Mouse (Mus musculus) hindbrain, embryonic 10.5 days (tissue): ENCODE measurements around the gene Phf21a. TPM values are rescaled to one million over a fixed set of nuclear protein-coding genes. Genes with fewer than 3 reads are reported as not detected.

Experiments
- DNase-seq: peaks from one replicate; pipeline ENCODE4 v3.0.0-alpha.2; 2017; ENCODE audit warnings: low spot score
- H3K27ac ChIP-seq: fragments of 300-500 bp; sonication (generic); 2 replicates; pipeline ENCODE4 v1.5.1; 2016; ENCODE audit warnings: mild to moderate bottlenecking, moderate library complexity
- H3K27me3 ChIP-seq: fragments of 300-500 bp; sonication (generic); 2 replicates; pipeline ENCODE4 v1.6.1; 2016; ENCODE audit warnings: mild to moderate bottlenecking; ENCODE audit not compliant: poor library complexity, insufficient read depth, severe bottlenecking
- H3K36me3 ChIP-seq: fragments of 300-500 bp; sonication (generic); 2 replicates; pipeline ENCODE4 v1.6.1; 2016; ENCODE audit warnings: mild to moderate bottlenecking, moderate library complexity
- H3K4me1 ChIP-seq: fragments of 300-500 bp; sonication (generic); replicated peaks from 2 replicates; pipeline ENCODE4 v1.6.1; 2016; ENCODE audit warnings: mild to moderate bottlenecking
- H3K4me3 ChIP-seq: fragments of 300-500 bp; sonication (generic); 2 replicates; pipeline ENCODE4 v1.5.1; 2016; ENCODE audit warnings: mild to moderate bottlenecking, moderate library complexity
- H3K9me3 ChIP-seq: fragments of 300-500 bp; sonication (generic); 2 replicates; pipeline ENCODE4 v1.6.1; 2016; ENCODE audit warnings: mild to moderate bottlenecking, moderate library complexity
- whole genome bisulfite sequencing: fragments of 180-500 bp; shearing (Covaris S2); methylation state at CpG from one replicate; pipeline ENCODE4 v1.1.7; 2016; 5-methylcytosine and 5-hydroxymethylcytosine counted together
- polyA plus RNA-seq: library from polyadenylated mRNA; unstranded; fragments of >200 nt; fragmentation: Nextera tagmentation; extraction: Ambion mirVana; gene quantifications from 2 replicates; pipeline ENCODE4 v1.2.1, GENCODE M21; 2016

Phf21a gene
- polyA plus RNA-seq, 1 experiment from 2014 or later, result 35.3 TPM

DNA sequence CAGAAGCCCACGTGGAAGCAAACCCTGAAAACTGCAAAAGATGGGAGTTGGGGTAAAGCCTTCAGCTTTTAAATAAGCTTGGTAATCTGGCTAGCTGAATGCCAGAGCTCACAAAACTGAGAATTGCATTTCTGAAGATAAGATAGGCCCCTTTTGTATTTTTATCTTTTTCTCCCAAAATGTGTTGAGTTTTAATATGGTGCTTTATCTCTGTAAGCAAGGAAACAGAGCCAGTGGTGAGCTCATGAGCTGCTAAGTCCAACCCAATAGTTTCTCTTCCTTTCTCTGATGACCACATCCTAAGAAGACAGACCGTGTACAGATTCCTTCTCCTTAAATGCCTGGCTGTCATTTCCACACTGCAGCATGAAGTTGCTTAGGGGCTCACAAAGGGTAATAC lies 167.0 kb downstream of the Phf21a start:
- no peak overlapping the region for H3K27ac ChIP-seq
- no peaks in the 10 kb centered on the region for H3K27me3 ChIP-seq
- no peak overlapping the region for H3K4me3 ChIP-seq
- H3K9me3 ChIP-seq, result no peaks in the 10 kb centered on the region
- 86% methylated on average over 2 of the region's 2 CpGs for WGBS
- H3K36me3 ChIP-seq, result peaks cover 26% of the 10 kb centered on the region
- no peak for DNase-seq
- H3K4me1 ChIP-seq, result peaks cover 7% of the 10 kb centered on the region; the same call in 1 of the 2 replicates

- Histone ChIP-seq H3K27me3 (no peaks in the 10 kb centered on the region), H3K36me3 (peaks cover 16% of the 10 kb centered on the region), H3K9me3 (no peaks in the 10 kb centered on the region), H3K27ac (no peak overlapping the region), H3K4me3 (no peak overlapping the region), H3K4me1 (no peaks in the 10 kb centered on the region)
- DNase-seq, result no peak
- 82% methylated on average over 9 of the region's 9 CpGs for WGBS
These were observed 173.2 kb downstream of the Phf21a start for GRCm38 (mm10) chr2:92266100-92266617.

DNA sequence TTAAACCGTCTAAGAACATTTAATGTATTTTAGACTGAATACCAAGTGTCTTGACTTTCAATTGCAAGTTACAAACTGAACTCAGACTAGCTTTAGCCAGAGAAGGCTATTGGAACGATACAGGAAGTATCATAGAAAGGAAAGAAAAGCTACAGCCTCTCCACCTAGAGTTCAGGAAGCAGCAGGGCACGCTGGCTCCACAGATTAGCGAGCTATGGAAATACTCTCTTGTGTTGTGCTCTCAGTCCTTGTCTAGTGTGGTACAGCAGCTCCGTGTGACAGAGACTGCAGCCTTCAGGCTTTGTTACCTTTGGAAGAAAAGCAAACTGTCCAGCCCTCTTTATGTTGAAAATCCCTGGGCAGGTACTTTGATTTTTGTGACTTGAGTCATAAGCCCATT lies 176.3 kb downstream of the Phf21a start:
- 90% methylated on average over 5 of the region's 5 CpGs for WGBS
- Histone ChIP-seq H3K27ac (no peak overlapping the region), H3K27me3 (no peaks in the 10 kb centered on the region), H3K4me1 (no peaks in the 10 kb centered on the region), H3K4me3 (no peak overlapping the region), H3K36me3 (peaks cover 16% of the 10 kb centered on the region), H3K9me3 (no peaks in the 10 kb centered on the region)
- DNase-seq, result no peak

DNA sequence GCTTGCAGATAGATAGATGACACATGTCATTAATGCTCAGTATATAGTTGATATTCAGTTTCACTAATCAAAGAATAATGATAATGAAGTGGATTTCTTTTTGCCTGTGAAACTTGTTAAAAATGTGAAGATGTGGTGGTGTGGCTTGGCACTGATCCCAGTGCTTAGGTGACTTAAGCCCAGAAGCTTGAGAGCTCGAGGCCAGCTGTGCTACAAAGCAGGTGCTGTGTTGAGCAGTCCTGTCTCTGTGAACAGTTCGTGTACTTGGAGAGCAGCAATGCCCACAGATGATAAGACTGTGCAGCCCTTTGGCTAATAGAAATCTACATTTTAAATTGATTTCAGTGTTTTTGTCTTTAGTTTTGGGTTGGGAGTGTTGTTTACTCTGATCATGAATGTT lies 179.6 kb downstream of the Phf21a start:
- Histone ChIP-seq H3K9me3 (no peaks in the 10 kb centered on the region), H3K36me3 (peaks cover 16% of the 10 kb centered on the region), H3K27me3 (no peaks in the 10 kb centered on the region), H3K4me3 (no peak overlapping the region), H3K27ac (no peak overlapping the region), H3K4me1 (no peaks in the 10 kb centered on the region)
- no peak for DNase-seq
- 85% methylated on average over 2 of the region's 2 CpGs for WGBS

- WGBS, result 89% methylated on average over 6 of the region's 6 CpGs
- Histone ChIP-seq H3K36me3 (peaks cover 16% of the 10 kb centered on the region), H3K27me3 (no peaks in the 10 kb centered on the region), H3K4me3 (no peak overlapping the region), H3K27ac (no peak overlapping the region), H3K9me3 (no peaks in the 10 kb centered on the region), H3K4me1 (no peaks in the 10 kb centered on the region)
- no peak for DNase-seq
These were observed 180.3 kb downstream of the Phf21a start for GRCm38 (mm10) chr2:92273101-92273801.

GRCm38 (mm10) chr2:92273802-92274183 lies 180.9 kb downstream of the Phf21a start:
- no peaks in the 10 kb centered on the region for H3K27me3 ChIP-seq
- no peak overlapping the region for H3K4me3 ChIP-seq
- DNase-seq, result no peak
- WGBS, result 88% methylated on average over 4 of the region's 4 CpGs
- no peaks in the 10 kb centered on the region for H3K9me3 ChIP-seq
- H3K27ac ChIP-seq, result no peak overlapping the region
- no peaks in the 10 kb centered on the region for H3K4me1 ChIP-seq
- H3K36me3 ChIP-seq, result peaks cover 12% of the 10 kb centered on the region

- WGBS, result 86% methylated on average over 3 of the region's 3 CpGs
- H3K36me3 ChIP-seq, result no peaks in the 10 kb centered on the region
- DNase-seq, result no peak
- no peaks in the 10 kb centered on the region for H3K9me3 ChIP-seq
- no peak overlapping the region for H3K4me3 ChIP-seq
- H3K27me3 ChIP-seq, result no peaks in the 10 kb centered on the region
- no peaks in the 10 kb centered on the region for H3K4me1 ChIP-seq
- no peak overlapping the region for H3K27ac ChIP-seq
These were observed 184.9 kb downstream of the Phf21a start for GRCm38 (mm10) chr2:92277787-92278186.

GRCm38 (mm10) chr2:92278663-92279062 lies 185.7 kb downstream of the Phf21a start:
- no peak overlapping the region for H3K27ac ChIP-seq
- no peak for DNase-seq
- 88% methylated on average over 7 of the region's 7 CpGs for WGBS
- no peaks in the 10 kb centered on the region for H3K9me3 ChIP-seq
- H3K4me1 ChIP-seq, result no peaks in the 10 kb centered on the region
- no peaks in the 10 kb centered on the region for H3K27me3 ChIP-seq
- no peaks in the 10 kb centered on the region for H3K36me3 ChIP-seq
- no peak overlapping the region for H3K4me3 ChIP-seq

- no peak for DNase-seq
- Histone ChIP-seq H3K27ac (no peak overlapping the region), H3K36me3 (no peaks in the 10 kb centered on the region), H3K27me3 (no peaks in the 10 kb centered on the region), H3K9me3 (no peaks in the 10 kb centered on the region), H3K4me1 (no peaks in the 10 kb centered on the region), H3K4me3 (no peak overlapping the region)
- WGBS, result 81% methylated on average over 6 of the region's 6 CpGs
These were observed 186.5 kb downstream of the Phf21a start for GRCm38 (mm10) chr2:92279398-92279797.

DNA sequence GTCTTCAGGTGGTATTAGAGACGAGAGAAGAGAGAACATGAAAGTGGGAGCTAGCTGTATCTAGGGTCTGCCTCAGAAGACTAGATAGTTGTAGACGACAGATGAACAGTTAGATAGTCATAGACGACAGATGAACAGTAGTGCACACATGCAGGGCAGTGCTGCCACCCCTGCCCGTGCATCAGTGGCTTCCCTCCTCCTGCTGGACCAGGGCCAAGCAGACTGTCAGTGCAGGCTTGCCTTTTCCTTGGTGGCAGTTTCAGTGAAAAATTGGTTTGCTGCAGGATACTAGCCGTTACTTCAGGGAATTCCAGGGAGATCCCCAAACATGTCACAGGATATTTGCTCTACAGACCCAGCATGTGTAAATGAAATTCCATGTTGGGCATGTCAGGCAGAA lies 192.7 kb downstream of the Phf21a start:
- Histone ChIP-seq H3K4me1 (no peaks in the 10 kb centered on the region), H3K4me3 (no peak overlapping the region), H3K36me3 (no peaks in the 10 kb centered on the region), H3K9me3 (no peaks in the 10 kb centered on the region), H3K27me3 (no peaks in the 10 kb centered on the region), H3K27ac (no peak overlapping the region)
- WGBS, result 83% methylated on average over 5 of the region's 5 CpGs
- no peak for DNase-seq

- Histone ChIP-seq H3K27me3 (no peaks in the 10 kb centered on the region), H3K36me3 (no peaks in the 10 kb centered on the region), H3K9me3 (no peaks in the 10 kb centered on the region), H3K27ac (no peak overlapping the region), H3K4me3 (no peak overlapping the region), H3K4me1 (no peaks in the 10 kb centered on the region)
- no peak for DNase-seq
- WGBS, result 85% methylated on average over 3 of the region's 3 CpGs
These were observed 196.4 kb downstream of the Phf21a start for GRCm38 (mm10) chr2:92289335-92289734.

DNA sequence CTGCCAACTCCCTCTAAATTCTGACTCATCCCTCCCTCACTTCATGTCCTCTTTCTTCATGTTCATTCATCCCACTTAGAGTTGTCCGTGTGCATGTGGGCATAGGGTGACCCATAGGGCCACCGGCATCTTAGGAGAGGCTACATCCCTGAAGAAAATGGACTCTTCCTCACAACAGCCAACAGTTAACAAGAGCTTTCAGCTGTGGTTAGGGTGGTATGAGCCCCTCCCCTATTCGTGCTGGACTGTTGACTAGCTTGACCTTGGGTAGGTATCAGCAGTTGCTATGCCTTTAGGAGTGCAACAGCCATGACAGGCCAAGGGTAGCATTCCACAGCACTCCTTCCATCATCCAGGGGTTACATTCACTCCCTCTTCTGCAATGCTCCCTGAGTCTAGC lies 198.6 kb downstream of the Phf21a start:
- H3K27ac ChIP-seq, result no peak overlapping the region
- no peak overlapping the region for H3K4me3 ChIP-seq
- H3K27me3 ChIP-seq, result no peaks in the 10 kb centered on the region
- DNase-seq, result no peak
- no peaks in the 10 kb centered on the region for H3K9me3 ChIP-seq
- WGBS, result 94% methylated on average over 3 of the region's 3 CpGs
- no peaks in the 10 kb centered on the region for H3K36me3 ChIP-seq
- H3K4me1 ChIP-seq, result no peaks in the 10 kb centered on the region

GRCm38 (mm10) chr2:92296402-92296801 lies 203.5 kb downstream of the Phf21a start:
- Histone ChIP-seq H3K36me3 (no peaks in the 10 kb centered on the region), H3K27me3 (no peaks in the 10 kb centered on the region), H3K9me3 (no peaks in the 10 kb centered on the region), H3K4me3 (no peak overlapping the region), H3K4me1 (no peaks in the 10 kb centered on the region), H3K27ac (no peak overlapping the region)
- 7% methylated on average over 6 of the region's 6 CpGs for WGBS
- DNase-seq, result peak; percentile 67

DNA sequence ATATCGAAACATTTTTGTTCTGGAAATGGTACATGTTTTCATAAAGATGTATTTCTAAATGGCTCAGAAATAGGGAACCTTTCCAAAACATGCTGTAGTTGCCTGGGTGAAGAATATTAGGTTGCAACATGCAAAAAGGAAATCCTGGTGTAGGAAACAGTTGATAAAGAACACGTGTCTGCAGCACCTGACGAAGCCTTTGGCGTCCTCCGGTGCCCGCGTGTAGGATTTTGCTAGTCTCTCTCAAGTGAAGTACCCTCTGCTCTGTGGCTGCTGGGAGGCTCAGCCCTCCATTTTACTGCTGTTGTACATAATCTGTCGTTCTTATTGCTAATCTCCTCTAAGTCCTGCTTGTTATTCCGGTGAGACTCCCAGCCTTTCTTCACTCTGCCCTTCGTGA lies 207.0 kb downstream of the Phf21a start:
- H3K4me1 ChIP-seq, result 0 out of 2 replicates have a peak, but pooled peaks cover 7% of the 10 kb centered on the region
- H3K27ac ChIP-seq, result no peak overlapping the region
- DNase-seq, result no peak
- no peaks in the 10 kb centered on the region for H3K27me3 ChIP-seq
- H3K36me3 ChIP-seq, result no peaks in the 10 kb centered on the region
- H3K4me3 ChIP-seq, result no peak overlapping the region
- no peaks in the 10 kb centered on the region for H3K9me3 ChIP-seq
- WGBS, result 82% methylated on average over 10 of the region's 10 CpGs
